Mouse (Mus musculus) WW6 (cell line): ENCODE data around the gene Rps25.
A peak's percentile ranks its signal among the peaks of the same experiment; 100 is the strongest.
"Not testable (repeated sequence)": the region's sequence is repeated elsewhere in the genome, so short reads cannot be mapped to it uniquely, and the experiment has no call there.

Source experiments
- DNase-seq: peaks from one replicate; pipeline ENCODE4 v3.0.0-alpha.2; 2013; ENCODE audit warnings: low read depth, low spot score

The Rps25 gene

DNA sequence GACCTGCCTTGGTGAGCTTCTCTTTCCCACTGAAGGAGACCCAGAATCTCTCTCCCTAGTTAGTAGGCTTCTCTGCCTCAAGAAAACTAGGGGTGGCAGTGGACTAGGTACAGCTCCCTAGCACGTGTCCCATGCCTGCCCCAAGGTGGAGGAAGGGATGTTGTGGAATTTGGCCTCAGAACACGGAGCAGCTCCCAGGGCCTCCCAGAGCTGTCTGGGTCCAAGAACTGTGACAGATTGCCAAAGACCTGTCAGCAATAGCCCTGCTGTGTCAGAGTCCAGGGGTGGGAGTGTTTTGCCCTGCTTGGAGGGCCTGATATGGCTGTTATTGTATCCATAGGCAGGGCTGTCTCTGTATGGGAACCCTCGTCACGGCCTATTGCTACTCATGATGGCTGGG is 5.9 kb upstream of the Rps25 start:
- no peak for DNase-seq

DNA sequence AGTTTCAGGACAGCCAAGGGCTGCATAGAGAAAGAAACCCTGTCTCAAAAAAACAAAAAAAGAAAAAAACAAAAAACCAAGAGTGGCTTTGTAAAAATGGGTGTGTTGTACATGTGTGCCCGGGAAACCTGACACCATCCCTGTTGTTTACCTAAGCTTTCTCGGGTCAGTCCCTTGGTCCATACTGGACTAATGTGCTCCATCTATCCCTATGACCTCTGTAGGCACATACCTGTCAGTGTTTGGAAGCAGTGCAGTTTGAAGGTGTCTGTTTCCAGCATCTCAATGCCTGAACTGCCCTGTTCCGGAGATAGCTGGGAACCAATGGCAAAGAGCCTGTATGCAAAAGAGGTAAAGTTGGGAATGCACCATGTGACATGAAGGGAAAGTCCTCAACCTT is 1.9 kb upstream of the Rps25 start:
- DNase-seq = no peak

DNA sequence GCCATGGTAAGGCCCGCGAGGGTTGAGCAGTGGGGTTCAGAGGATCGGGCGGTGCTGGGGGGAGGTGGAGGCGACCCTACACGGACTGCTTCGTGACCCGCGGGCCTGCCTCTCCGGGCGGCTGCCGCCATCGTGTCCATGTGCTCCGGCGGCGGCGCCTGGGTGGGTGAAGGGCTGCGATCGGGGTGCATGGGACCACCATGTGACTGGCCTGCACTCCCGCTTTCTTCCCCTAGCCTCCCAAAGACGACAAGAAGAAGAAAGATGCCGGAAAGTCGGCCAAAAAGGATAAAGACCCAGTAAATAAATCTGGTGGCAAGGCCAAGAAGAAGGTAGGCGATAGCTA is 786 bp downstream of the Rps25 start:
- DNase-seq = no peak

DNA sequence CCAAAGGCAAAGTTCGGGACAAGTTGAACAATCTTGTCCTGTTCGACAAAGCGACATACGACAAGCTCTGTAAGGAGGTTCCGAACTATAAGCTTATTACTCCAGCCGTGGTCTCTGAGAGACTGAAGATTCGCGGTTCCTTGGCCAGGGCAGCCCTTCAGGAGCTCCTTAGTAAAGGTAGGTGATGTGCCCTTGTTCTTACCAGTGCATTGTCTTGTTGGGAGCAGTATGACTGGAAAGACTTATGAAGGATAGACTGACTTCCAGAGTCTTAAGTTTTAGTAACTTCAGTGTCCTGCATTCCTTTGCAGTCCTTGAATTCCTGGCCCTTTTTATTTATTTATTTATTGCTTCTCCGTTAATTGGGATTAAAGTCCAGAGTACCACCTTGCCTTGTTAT is 1.8 kb downstream of the Rps25 start:
- DNase-seq = not testable (repeated sequence)

DNA sequence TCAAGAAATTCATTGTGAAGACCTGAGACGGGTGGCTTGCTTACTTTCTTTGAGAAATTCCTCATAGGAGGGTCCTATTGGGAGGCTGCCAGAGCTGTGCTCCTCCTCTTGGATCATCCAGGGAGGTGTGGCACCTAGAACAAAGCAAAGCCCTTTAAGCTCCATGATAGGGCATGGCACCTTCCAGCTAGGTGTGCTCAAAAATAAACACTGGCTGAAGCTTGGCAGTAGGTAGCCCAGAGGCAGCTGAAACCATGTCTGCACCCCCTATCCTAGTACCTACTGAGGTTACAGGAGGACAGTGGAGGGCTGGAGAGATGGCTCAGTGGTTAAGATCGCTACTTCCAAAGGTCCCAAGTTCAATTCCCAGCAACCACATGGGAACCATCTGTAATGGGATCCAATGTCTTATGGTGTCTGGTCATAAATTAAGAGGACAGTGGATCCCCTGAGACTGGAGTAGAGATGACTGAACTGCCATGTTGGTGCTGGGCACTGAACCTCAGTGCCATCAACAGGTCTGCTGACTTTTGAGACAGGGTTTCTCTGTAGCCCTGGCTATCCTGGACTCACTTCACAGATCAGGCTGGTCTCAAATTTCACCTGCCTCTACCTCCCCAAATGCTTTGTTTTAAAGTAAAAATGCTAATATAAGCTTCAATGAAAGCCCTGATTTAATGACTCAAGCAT is 3.9 kb downstream of the Rps25 start:
- no peak for DNase-seq

DNA sequence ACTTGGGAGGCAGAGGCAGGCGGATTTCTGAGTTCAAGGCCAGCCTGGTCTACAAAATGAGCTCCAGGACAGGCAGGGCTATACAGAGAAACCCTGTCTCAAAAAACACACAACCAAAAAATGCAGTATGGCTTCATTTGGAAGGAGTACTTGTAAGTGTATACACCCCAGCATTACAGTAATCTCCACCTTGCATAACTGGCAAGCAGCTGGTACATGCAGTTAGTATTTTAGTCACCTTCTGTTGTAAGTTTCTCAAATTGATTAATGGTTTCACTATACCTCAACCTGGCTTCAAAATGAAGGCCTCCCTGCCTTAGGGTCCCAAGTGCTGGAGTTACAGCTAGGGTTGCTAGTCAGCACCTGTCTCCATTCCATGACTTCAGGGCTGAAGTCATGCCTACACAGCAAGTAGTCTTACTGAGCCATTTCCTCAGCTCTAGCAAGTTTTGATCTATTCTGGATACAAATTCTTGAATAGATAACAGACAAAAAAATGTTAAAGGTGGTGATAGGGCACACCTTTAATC is 4.7 kb downstream of the Rps25 start:
- DNase-seq = no peak

DNA sequence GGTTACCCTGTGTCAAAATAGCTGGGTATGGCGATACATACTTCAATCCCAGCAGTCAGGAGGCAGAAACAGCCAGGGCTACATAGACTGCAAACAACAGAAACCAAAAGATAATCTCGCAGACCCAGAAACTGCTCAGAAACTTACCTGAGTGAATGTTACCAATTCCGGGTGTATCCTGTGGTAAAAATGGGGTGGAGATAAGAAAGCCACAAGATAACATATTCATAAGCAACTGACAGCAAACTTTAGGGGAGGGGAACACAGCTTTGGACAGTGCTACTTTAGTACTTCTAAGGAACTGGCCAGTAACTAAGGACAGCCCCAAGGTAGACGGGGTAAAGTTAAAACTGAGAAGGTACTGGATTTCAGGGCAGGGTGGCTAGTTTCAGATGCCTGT is 5.4 kb downstream of the Rps25 start:
- no peak for DNase-seq

DNA sequence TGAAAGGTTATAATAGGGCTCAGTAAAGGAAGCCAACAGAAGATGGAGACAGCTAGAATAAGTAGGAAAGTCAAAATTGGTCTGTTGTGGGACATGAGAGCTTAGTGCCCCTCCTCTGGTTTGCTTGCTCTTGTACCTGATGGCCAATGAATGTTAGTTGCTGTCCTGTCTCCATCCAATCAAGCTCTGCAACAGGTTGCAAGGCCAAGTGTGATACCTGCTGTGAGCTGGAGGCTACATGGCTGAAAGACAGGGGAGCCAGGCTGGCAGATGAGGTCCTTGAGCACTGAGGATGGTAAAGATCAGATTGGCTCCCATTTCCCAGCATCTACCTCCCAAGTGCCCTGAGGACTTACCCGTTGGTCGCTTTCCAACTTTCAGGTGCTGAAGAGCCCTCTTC is 5.8 kb downstream of the Rps25 start:
- DNase-seq = no peak

DNA sequence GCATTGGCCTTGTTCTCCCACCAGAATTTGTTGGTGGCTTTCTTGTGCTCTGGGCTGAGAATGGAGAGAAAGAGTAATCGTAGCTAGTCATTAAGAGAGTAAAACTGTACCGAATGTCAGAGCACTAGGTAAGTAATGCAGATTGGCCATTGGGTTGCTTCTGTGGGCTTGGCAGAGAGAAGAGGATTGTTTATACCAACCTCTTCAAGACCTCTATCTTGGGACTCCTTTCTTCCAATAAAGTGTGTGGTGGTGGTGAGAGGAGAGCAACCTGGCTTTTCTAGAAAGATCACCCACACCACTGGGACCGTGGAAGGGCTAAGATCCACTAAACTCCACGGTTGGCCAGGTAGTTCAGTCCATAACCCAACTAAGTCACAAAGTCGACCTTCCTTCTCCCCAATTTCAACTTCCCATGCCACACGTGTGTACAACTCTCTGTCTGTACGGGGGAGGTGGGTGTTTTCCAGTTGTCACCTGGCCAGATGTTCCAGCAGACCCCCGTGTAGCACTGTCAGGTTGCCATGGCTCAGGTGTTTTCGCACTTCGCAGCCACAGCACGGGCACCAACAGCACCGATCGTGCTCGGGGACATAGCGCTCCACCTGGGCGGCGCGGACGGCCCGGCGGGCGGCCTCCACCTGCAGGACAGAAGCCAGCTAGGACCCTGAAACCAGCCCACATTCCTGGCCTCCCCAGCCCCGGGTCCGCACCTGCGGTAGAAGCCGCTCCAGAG is 10.4 kb downstream of the Rps25 start:
- no peak for DNase-seq

DNA sequence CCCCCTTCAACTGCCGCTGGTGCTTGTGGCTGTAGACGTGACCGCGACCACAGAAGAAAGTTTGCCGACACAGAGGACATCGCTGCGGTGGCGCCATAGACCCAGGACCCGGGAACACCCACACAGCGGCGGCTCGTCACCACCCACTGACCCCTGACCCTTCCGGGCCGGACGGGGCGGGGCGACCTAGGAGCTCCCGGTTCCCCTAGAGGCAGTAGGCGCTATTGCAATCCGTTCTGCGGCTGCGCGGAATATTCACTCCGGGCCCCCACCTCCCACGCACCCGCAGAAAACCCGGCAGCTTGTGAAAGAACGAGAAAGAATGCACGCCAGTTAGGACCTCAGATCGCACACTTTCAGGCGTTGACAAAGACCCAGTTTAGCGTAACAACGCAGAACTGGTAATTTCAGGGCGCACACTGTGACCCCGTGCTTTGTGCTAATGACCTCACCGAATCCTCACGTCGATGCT is 11.0 kb downstream of the Rps25 start:
- no peak for DNase-seq

DNA sequence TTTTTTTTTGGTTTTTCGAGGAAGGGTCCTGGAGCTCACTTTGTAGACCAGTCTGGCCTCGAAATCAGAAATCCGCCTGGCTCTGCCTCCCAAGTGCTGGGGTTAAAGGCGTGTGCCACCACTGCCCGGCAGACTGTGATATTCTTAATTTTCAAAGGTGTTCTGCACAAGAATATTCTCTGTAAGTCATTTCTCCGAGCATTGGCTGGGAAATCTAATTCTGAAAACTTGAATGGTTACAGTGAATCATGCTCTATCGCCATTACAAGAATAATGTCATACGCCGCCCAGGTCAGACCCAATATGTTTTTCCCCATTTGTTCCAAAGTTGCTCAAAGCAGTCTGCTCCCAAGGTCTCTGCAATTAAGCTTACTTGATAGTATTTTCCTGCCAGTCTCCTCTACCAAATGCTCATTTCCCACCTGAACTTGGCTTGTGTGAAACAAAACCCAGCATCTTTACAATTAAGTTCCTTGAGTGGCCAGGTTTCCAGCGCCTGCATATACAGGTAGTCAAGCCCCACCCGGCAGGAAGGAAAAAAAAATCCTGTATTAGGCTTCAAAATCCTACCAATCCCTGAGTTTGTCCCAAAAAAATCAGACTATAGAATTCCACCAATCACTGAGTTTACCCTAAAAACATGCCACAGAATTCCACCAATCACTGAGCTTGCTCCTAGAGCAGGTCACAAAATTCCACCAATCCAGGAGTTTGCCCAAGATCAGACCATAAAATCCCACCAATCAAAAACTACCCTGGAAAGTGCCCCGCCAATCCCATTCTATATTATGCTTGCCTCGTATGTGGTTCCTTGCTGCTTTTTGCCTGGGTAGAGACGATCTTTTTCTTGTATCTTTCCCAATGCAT is 11.8 kb downstream of the Rps25 start, which contains the start of gene Ccdc84:
TSS of gene Ccdc84 (minus strand) at position 51 of the 867 bp plus-strand sequence.
- DNase-seq = peak; percentile 61

DNA sequence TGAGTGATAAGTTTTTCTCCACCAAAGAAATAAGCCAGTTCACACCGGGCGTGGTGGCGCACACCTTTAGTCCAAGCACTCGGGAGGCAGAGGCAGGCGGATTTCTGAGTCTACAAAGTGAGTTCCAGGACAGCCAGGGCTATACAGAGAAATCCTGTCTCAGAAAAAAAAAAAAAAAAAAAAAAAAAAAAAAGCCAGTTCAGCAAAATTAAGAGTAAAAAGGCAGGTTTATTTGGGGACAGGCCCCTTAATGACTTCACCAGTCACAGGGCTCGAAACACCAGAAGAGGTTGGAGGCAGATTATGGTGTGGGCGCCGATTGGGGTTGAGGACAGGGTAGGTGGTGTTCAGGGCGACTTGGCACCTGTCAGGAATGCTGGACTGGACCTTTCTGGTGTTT is 12.8 kb downstream of the Rps25 start:
- DNase-seq = not testable (repeated sequence)

DNA sequence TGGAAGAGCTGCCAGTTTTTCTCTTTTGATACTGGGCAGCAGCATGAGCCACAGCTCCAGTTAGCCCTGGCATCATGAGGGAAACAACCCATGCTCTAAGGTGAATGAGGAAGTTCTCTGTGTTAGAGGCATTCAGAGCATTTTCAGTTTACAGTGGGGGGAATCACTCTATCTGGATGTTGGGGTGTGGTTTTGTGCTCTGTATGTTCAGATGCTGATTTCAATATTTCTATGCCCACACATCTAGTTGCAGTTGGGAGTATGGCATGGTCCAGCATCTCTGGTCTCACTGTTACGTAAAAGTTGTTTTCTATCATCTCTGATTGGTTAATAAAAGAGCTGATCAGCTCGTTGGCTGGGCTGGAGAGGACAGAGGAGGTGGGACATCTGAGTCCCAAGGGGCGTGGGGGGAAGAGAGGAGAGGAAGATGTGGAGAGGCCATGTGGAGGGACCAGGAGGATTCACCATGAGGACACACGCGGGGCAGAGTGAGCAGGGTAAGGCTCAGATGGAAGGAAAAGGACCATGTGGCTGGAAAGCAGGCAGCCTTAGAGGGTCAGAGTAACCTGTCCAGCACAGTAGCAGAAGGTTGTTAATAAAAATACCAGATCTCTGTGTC is 13.4 kb downstream of the Rps25 start:
- DNase-seq = no peak

DNA sequence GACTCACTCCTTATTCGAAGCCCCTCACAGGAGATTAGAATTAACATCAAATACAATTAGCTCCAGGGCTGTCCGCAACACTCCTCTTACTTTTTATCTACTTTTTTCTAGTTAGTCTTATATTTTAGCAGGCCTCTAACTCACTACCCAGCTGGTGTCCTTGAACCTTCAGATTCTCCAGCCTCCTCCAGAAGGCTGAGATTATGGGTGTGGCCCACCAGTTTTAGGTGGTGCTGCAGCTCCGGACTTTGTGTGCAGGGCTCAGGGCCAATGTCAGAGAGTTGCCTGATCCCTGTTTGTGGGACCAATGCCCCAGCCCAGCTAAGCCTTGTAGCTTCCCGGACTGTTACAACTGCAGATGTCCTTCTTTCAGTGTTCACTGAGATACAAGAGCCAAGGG is 16.6 kb downstream of the Rps25 start:
- no peak for DNase-seq

DNA sequence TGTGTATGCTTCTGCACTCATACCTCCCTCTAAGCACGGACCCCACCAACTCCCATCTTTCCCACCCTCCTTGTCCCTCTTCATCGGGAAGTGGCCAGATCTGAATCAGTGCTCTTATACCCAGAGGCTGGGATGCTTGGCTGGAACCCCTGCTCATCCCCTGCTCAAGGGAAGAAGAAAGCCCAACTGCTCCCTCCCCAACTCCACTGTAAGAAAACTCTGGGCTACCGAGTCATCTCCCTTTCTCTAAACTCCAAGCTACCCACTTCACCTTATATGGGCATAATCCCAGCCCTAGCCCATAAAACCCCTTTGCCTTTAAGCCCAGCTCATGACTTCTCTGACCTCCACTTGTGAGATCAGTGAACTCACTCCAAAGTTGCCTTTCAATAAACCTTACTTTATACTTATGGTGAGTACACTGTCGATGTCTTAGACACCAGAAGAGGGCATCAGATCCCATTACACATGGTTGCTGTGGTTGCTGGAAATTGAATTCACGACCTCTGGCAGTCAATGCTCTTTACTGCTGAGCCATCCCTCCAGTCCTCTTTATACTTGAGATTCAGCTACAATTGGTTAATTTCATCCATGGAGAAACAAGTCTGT is 25.7 kb downstream of the Rps25 start:
- DNase-seq = no peak

DNA sequence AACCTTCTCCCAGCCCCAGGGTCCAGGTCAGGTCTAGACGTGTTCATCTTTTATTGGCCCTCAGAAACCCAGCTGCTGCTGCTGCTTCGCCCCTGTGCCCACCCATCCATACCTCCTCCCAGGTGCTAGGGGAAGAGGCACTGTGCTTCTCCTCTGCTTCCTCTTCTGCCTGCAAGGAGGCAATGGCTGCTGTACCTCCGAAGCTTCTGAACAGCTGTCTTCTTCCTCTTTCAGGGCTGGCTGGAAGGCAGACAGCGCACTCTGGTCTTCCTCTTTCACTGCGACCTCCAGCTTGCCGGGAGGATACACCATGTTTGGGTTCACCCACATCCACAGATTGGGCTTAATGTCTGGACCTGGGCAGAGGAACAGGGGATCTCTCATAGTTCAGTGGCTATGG is 28.8 kb downstream of the Rps25 start:
- DNase-seq = no peak

DNA sequence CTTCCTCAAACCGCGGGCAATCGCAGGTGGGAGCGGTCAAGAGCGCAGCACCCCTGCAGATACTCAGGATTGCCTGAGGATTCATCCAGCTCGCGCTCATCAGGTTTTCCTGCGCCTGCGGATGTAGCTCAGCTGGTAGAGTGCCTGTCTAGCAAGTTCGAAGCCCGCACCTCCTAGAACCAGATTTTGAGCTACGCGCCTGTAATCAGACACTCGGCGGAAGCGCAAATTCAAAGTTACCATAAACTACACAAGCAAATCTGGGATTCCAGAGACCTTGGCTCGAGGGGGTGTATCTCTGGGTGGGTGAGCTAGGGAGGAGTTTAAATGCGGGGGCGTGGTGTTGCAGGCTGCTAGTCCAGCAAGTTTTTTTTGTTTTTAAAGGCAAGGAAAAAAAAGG is 34.0 kb downstream of the Rps25 start, which contains the start of gene Foxr1:
TSS of gene Foxr1 (minus strand) at position 176 of the 400 bp plus-strand sequence.
- DNase-seq = peak; percentile 61

DNA sequence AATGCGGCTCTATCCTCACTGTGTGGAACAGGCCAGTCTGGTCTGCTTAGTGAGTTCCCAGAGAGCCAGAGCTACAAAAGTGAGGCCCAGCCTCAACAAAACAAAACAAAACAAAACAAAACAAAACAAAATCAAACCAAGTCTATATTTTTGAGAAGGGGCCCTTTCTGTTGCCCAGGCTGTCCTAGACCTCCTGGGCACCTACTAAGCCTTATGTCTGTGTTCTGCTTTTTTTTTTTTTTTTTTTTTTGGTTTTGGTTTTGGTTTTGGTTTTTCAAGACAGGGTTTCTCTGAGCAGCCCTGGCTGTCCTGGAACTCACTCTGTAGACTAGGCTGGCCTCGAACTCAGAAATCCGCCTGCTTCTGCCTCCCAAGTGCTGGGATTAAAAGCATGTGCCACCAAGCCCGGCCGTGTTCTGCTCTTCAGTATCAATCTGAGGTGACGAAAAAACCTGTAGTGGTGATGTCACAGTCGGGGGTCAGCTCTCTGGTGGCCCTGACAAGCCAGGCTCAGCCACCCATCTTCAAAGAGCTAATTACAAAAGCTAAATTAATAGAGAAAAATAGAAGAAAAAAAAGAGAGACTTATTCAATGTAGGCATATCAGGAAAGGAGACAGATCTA is 37.6 kb downstream of the Rps25 start:
- DNase-seq = not testable (repeated sequence)

DNA sequence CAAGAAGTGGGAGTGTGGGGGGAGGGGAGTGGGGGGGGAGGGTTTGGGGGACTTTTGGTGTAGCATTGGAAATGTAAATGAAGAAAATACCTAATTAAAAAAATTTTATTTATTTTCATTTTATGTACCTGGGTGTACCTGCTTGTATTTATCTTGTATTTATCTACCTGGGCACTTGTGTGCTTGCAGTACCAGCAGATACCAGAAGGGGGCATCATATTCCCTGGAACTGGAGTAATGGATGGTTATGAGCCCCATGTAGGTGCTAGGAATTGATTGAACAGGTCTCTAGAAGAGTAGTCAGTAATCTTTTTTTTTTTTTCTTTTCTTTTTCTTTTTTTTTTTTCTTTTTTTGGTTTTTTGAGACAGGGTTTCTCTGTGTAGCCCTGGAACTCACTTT is 43.4 kb downstream of the Rps25 start:
- DNase-seq = no peak

DNA sequence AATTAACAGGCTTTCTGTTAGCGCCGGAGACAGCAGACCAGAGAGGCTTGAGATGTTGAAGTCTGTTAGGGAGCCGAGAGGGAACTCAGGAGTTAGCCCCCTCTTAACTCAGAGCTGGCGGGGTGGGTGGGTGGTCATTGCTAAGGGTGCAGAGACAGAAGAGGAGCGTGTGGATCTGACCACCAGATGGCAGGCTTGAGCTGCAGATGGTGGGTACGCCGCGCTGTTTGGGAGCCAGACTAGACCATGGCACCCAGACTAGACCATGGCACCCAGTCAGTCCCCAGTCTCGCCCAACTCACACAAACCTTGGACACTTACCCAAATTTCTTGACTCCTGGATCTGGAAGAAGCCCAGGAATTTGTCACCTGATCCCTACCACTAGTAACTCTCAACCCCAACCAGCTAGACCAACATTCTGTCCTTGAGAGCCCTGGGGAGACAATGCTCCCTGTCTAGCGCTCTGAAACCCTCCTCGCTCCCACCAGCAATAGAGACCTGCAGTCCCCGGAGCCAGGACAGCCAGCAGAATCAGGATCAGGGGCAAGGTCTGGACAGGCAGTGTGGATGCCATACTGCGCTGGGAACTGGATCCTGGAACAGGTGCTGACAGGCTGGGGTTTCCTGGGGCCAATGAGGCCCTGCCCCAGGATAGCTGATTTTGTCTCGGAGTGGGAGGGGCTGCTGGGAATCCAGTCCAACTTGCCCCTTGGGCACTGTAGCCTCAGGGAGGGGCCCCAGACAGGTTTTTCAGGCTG is 47.4 kb downstream of the Rps25 start:
- DNase-seq = peak; percentile 61
